Mouse (Mus musculus): ENCODE measurements at regions not wholly inside any gene's neighbourhood (a gene's known extent, or its start where the extent isn't known, plus 50 kb on each side); places are given as distances from the start of the nearest gene placed in this dataset.

- DNase-seq (ENCODE audit: low read depth): no peak
- TF ChIP-seq POLR2A (IDR thresholded peaks at IDR 0.05; ENCODE audit: borderline replicate concordance, extremely low read depth, insufficient read depth, insufficient read length, poor library complexity, severe bottlenecking) (no peak), CTCF (IDR thresholded peaks at IDR 0.05; ENCODE audit: borderline replicate concordance, extremely low read depth, insufficient read depth, insufficient read length) (no peak)
Observed at GRCm38 (mm10) chr9:88163025-88163780, 163.8 kb upstream of the Nt5e start.

- DNase-seq (ENCODE audit: low read depth): no peak
Observed at GRCm38 (mm10) chr9:88177575-88178254, 149.3 kb upstream of the Nt5e start.

GRCm38 (mm10) chr9:88181189-88181994 is 145.6 kb upstream of the Nt5e start:
- no peak for TF ChIP-seq CTCF (IDR thresholded peaks at IDR 0.05; ENCODE audit: borderline replicate concordance, extremely low read depth, insufficient read depth, insufficient read length)
- no peak for TF ChIP-seq POLR2A (IDR thresholded peaks at IDR 0.05; ENCODE audit: borderline replicate concordance, extremely low read depth, insufficient read depth, insufficient read length, poor library complexity, severe bottlenecking)
- no peak for DNase-seq (ENCODE audit: low read depth)

More at GRCm38 (mm10) chr9:88177575-88178254, 149.3 kb upstream of the Nt5e start:
- no peak for TF ChIP-seq POLR2A (IDR thresholded peaks at IDR 0.05; ENCODE audit: borderline replicate concordance, extremely low read depth, insufficient read depth, insufficient read length, poor library complexity, severe bottlenecking)
- no peak for TF ChIP-seq CTCF (IDR thresholded peaks at IDR 0.05; ENCODE audit: borderline replicate concordance, extremely low read depth, insufficient read depth, insufficient read length)

- no peak for DNase-seq (ENCODE audit: low read depth)
- TF ChIP-seq CTCF (IDR thresholded peaks at IDR 0.05; ENCODE audit: borderline replicate concordance, extremely low read depth, insufficient read depth, insufficient read length): no peak
- TF ChIP-seq POLR2A (IDR thresholded peaks at IDR 0.05; ENCODE audit: borderline replicate concordance, extremely low read depth, insufficient read depth, insufficient read length, poor library complexity, severe bottlenecking): no peak
Observed at GRCm38 (mm10) chr9:88207378-88207777, 119.6 kb upstream of the Nt5e start.

- DNase-seq (ENCODE audit: low read depth): no peak
- no peak for TF ChIP-seq POLR2A (IDR thresholded peaks at IDR 0.05; ENCODE audit: borderline replicate concordance, extremely low read depth, insufficient read depth, insufficient read length, poor library complexity, severe bottlenecking)
Observed at GRCm38 (mm10) chr9:88208022-88208421, 119.0 kb upstream of the Nt5e start.

- DNase-seq (ENCODE audit: low read depth): no peak
- TF ChIP-seq POLR2A (IDR thresholded peaks at IDR 0.05; ENCODE audit: borderline replicate concordance, extremely low read depth, insufficient read depth, insufficient read length, poor library complexity, severe bottlenecking): no peak
- no peak for TF ChIP-seq CTCF (IDR thresholded peaks at IDR 0.05; ENCODE audit: borderline replicate concordance, extremely low read depth, insufficient read depth, insufficient read length)
Observed at GRCm38 (mm10) chr9:88214758-88215157, 112.2 kb upstream of the Nt5e start.

- DNase-seq (ENCODE audit: low read depth): no peak
- TF ChIP-seq POLR2A (IDR thresholded peaks at IDR 0.05; ENCODE audit: borderline replicate concordance, extremely low read depth, insufficient read depth, insufficient read length, poor library complexity, severe bottlenecking): no peak
- TF ChIP-seq CTCF (IDR thresholded peaks at IDR 0.05; ENCODE audit: borderline replicate concordance, extremely low read depth, insufficient read depth, insufficient read length): no peak
Observed at GRCm38 (mm10) chr9:88220360-88220759, 106.6 kb upstream of the Nt5e start.

GRCm38 (mm10) chr9:88221276-88221675 is 105.7 kb upstream of the Nt5e start:
- no peak for DNase-seq (ENCODE audit: low read depth)
- TF ChIP-seq POLR2A (IDR thresholded peaks at IDR 0.05; ENCODE audit: borderline replicate concordance, extremely low read depth, insufficient read depth, insufficient read length, poor library complexity, severe bottlenecking): no peak
- no peak for TF ChIP-seq CTCF (IDR thresholded peaks at IDR 0.05; ENCODE audit: borderline replicate concordance, extremely low read depth, insufficient read depth, insufficient read length)

GRCm38 (mm10) chr9:88221850-88222353 is 105.1 kb upstream of the Nt5e start:
- TF ChIP-seq CTCF (IDR thresholded peaks at IDR 0.05; ENCODE audit: borderline replicate concordance, extremely low read depth, insufficient read depth, insufficient read length) (peak; percentile 80; the same call in 1 of the 2 replicates), POLR2A (IDR thresholded peaks at IDR 0.05; ENCODE audit: borderline replicate concordance, extremely low read depth, insufficient read depth, insufficient read length, poor library complexity, severe bottlenecking) (no peak)
- peak; percentile 86 for DNase-seq (ENCODE audit: low read depth)

GRCm38 (mm10) chr9:88237126-88237525 is 89.9 kb upstream of the Nt5e start:
- TF ChIP-seq CTCF (IDR thresholded peaks at IDR 0.05; ENCODE audit: borderline replicate concordance, extremely low read depth, insufficient read depth, insufficient read length) (no peak), POLR2A (IDR thresholded peaks at IDR 0.05; ENCODE audit: borderline replicate concordance, extremely low read depth, insufficient read depth, insufficient read length, poor library complexity, severe bottlenecking) (no peak)
- no peak for DNase-seq (ENCODE audit: low read depth)

GRCm38 (mm10) chr9:88238346-88238745 is 88.7 kb upstream of the Nt5e start:
- peak; percentile 61 for DNase-seq (ENCODE audit: low read depth)
- no peak for TF ChIP-seq POLR2A (IDR thresholded peaks at IDR 0.05; ENCODE audit: borderline replicate concordance, extremely low read depth, insufficient read depth, insufficient read length, poor library complexity, severe bottlenecking)
- TF ChIP-seq CTCF (IDR thresholded peaks at IDR 0.05; ENCODE audit: borderline replicate concordance, extremely low read depth, insufficient read depth, insufficient read length): no peak
